Mouse (Mus musculus) retina, postnatal 1 day (tissue): ENCODE measurements around the gene Cdca8.
"Not testable (repeated sequence)": the region's sequence is repeated elsewhere in the genome, so short reads cannot be mapped to it uniquely, and the experiment has no call there.

ENCODE experiments used
- DNase-seq: peaks from one replicate; pipeline ENCODE4 v3.0.0-alpha.2; 2012

Gene Cdca8

GRCm38 (mm10) chr4:124939211-124939610 is at the start of gene Cdca8:
TSS of gene Cdca8 (minus strand) at chr4:124939311.
- DNase-seq, result not testable (repeated sequence)

DNA sequence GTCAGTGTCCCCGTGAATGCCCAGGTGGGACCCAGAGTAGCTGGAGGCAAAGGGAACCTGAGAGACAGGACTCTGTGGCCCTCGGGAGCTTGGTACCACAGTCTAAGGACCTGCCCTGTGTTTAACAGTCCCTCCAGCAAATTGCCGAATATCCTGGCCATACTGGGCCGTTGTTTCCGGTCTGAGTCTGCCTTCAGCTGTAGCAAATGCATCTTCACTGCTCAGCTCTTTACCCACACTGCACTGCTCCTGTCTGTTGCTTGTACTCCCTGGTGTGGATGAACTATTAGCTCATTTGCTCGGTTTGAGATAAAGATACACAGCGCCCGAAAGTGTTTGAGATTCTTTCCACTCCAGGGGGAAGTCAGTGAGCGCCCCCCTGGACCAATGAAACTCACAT is 49.3 kb upstream of the Cdca8 start:
- no peak for DNase-seq

DNA sequence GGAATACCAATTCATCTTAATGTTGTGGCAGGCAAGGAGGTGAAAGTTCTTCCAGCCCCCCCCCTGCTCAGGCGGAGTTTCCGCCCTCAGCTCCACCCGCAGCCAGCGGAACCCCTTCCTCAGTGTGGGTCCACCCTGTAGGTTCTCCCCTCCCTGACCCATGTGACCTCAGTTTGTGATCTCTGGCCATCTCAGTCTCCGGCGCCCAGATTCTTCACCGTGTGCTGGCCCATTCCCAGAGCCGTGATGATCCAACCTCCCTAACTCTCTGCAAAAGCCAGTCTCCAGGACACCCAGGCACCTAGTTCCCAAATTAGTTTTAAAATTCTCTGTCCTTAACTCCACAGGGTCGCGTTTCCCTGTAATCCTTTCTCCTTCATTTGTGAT is 48.6 kb upstream of the Cdca8 start:
- no peak for DNase-seq

DNA sequence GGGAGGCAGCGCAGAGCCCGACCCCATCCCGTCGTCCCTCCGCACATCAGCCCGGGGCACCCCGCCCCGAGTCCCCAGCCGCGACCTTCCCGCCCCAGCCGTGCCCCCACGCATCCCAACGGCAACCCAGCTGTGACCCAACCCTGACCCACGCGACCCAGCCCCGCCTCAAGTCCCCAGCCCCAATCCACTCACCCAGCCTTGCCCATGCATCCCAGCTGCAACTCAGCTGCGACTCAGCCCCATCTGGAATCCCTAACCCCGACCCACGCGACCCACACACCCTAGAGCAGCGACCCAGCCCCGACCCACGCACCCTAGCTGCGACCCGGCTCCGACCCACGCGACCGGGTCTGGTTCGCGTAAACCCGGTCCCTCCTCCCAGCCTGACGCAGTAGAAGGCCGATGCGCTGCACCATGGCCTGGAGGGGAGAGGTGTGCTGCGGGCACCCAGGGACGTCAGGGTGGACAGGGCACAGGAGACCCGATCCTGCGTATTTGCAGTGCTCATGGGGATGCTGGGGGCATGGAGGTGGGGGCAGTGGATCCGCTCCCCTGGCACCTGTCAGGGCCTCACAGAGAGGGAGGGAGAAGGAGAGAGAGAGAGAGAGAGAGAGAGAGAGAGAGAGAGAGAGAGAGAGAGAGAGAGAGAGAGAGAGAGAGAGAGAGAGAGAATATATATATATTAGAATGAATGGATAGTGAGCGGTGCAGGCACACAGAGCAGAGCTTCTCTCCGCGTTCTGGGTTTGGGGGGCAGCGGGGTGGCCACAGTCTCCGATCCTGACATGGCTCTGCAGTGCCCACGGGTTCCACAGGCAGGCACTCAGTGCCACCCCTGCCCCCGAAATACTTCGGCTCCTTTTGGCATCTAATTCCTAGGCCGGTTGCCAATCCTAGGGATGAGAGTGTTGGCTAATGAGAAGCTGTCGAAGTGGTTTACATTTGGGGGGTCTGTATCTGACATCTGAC is 47.9 kb upstream of the Cdca8 start:
- no peak for DNase-seq

- DNase-seq, result no peak
Measured at GRCm38 (mm10) chr4:124985671-124986602, 46.8 kb upstream of the Cdca8 start, which contains the start of gene Rspo1. TSS of gene Rspo1 (plus strand) at chr4:124986430.

DNA sequence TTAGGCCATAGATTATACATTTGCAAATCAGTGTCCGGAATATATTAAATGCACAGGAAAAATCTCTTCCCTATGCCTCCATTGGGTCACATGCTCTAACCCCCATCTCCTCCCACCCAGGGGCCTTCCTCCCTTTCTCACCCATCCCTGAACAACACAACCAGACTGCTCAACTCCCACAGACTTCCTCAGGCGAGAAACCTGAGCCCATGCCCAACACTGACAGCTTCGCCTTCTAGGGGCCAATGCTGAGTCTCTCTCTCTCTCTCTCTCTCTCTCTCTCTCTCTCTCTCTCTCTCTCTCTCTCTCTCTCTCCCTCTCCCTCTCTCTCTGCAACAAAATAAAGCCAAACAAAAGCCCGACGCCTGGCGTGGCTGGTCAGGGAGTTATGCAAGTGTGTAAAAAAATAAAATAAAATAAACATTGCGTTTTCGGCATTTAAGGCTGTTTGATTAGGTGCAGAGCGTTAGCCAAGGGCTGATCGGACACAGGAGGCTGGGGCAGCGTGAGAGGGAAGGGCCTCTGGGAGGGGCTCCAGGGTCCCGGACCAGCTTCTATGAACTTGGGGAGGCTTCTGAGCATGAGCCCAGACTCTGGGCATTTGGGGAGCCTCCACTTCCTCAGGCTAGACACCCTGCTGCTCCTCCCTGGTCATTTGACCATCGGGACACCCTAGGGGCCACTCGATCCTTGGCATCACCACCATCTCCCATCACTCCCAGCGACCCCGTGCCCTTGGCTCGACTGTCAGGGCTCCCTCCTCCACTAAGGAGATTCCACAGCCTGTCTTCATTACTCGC is 46.0 kb upstream of the Cdca8 start:
- no peak for DNase-seq

DNA sequence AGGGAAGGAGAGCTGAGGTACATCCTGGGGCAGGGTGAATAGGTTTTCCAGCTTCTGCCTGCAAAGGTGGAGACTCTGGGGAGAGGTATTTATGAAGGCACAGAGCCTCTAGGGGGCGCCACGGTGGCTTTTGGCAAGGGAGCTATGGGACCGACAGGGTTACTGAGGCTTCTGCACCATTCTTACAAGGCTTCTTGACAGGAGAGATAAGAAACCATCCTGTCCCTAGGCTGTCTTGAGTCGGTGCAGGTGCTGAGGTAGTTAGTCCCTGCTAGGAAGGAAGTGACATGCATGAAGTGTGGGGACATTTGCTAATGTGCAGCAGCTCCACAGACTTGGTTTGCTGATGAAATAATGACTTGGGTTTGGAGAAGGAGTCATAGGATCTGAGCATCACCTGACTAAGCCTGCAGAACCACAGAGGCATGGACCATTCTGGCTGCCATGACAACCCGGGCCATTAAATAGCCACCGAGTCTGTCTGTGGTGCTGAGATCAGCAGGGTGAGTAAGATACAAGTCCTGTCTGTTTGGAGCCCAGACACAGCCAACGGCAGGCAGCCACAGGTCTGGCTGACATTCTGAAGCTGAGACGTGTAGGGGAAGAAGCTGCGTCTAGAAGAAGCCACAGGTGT is 44.9 kb upstream of the Cdca8 start:
- DNase-seq, result no peak

GRCm38 (mm10) chr4:124978201-124978600 is 39.1 kb upstream of the Cdca8 start:
- no peak for DNase-seq

GRCm38 (mm10) chr4:124973296-124973695 is 34.2 kb upstream of the Cdca8 start:
- DNase-seq, result peak; percentile 60

DNA sequence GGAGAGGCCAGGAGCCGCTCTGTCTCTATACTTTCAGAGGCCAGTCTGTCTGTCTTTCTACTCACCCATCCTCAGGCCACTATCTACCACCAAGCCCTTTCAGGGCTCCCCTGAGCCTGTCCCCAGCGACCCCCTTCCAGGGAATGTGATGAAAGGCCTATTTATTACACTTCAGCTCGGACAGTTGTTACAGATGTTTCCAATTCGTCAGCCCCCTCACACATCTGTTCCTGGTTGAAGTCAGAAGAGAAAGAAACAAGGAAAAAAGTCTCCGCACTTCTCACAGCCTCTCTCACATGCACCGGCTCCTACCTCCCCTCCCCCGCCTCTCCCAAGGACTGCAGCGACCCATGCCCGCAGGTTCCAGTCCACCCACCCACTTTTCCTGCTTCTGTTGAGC is 33.2 kb upstream of the Cdca8 start:
- DNase-seq, result no peak

DNA sequence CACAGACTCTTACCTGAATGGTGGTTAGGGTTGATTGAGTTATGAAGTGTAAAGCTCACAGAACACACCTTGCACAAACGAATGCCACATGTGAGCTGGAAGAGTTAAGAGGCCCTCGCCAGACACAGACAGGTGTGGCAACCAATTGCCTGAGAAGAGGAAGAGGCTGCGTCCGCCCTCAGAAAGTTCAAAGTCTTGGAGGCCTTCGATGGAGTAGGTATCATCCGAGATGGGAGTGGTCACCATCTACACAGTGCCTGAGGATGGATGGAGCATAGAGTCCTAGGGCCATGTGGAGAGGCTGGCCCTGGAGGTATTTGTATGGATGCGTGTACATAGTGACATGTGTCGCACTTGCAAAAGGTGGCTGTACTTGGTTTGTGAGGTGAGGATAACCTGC is 32.0 kb upstream of the Cdca8 start:
- no peak for DNase-seq

DNA sequence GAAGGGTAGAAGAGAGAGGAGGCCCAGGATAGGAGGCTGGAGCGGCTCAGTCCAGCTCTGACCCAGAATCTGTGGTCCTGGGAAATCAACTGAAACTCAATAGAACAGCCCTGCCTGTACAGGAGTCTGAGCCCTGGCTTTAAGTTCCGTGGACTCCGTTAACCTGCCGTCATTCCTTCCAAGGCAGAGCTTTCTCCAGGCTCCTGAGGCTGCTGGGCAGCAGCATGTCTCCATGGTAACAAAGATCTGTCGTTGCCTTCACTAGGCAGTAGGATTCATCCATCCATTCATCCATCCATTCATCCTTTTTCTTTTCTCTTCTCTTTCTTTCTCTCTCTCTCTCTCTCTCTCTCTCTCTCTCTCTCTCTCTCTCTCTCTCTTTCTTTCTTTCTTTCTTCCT is 31.6 kb upstream of the Cdca8 start:
- peak; percentile 18 for DNase-seq

- DNase-seq, result no peak
Measured at GRCm38 (mm10) chr4:124970194-124970593, 31.1 kb upstream of the Cdca8 start.

DNA sequence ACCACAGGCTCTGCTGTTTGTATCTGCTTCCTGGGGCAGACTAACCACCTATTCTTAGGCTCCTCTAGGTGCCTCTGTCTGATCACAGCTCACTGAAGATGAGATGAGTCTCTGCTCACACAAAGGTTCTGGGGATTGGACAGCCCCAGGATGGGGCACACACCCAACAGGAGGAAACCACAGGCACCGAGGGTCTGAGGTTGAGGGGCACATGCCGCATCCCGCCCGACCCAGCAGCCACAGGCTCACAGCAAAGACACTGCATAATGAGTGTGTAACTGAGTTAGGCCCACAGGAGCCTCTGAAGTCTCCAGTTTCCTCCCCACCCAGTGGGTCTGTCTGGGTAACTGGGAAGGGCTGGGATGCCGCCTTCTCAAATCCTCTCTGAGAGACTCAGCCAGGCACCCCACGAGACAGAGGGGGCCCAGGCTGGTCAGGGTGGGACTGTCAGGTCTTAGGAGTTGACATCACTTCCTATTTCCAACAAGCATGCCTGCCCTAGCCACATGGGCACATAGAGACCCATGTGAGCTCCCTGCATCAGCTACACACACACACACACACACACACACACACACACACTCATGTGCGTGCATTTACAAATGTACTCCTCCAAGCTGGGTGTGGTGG is 30.2 kb upstream of the Cdca8 start:
- DNase-seq, result no peak

GRCm38 (mm10) chr4:124968711-124969110 is 29.6 kb upstream of the Cdca8 start:
- DNase-seq, result peak; percentile 35

GRCm38 (mm10) chr4:124964912-124965599 is 25.9 kb upstream of the Cdca8 start:
- DNase-seq, result peak; percentile 59

GRCm38 (mm10) chr4:124962576-124962975 is 23.5 kb upstream of the Cdca8 start:
- DNase-seq, result no peak

GRCm38 (mm10) chr4:124960940-124961339 is 21.8 kb upstream of the Cdca8 start:
- DNase-seq, result no peak

- DNase-seq, result no peak
Measured at GRCm38 (mm10) chr4:124959062-124959461, 20.0 kb upstream of the Cdca8 start.

GRCm38 (mm10) chr4:124957284-124957683 is 18.2 kb upstream of the Cdca8 start:
- DNase-seq, result no peak

DNA sequence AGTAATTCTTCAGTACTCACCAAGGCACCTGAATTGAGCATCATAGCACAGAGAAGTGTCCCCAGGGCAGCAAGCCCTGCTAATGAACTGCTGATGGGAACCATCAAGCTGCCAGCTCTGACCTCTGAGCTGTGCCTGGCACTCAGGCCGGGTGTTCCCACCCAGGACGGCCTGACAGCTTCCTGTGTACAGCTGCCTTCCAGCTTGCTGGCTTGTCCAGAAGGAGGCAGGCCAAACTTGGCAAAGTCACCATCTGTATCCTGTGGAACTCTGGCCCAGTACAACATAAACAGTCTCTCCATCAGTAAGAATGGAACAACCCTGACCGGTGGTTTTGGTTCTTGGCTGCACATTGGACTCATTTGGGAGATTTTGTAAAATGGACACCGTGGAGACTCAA is 14.4 kb upstream of the Cdca8 start:
- no peak for DNase-seq
